ENCODE assay signal across 9 mouse cellular contexts in the genomic region with DNA sequence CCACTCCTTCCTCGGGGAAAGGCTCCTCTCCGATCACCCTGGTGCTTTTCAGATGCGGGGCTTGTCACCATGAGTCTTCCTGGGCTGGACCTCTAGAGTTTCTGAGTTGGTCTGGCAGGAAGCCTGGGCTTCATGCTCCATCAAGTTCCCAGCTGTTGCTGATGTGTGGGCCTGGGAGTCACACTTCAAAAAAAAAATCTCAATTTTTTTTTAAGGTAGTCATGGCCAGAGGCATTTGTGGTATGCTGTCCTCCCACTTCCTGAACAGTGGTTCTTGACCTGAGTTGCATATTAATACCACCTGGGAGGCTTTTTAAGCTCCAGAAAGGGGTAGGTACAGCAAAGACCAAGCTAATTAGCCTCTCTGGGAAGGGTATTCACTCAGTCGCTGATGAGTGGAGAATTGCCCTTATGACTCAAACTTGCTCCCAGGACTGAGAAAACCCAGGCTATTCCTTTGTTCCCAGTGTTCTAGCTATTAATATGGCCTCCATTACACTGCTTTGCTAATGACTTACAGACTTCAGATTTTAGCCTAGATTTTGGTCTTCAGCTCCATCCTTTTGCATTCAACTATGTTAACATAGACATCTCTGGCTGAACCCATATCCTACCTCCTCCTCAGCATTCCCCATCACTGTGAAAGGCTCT. TPM values are rescaled to one million over a fixed set of nuclear protein-coding genes. Genes with fewer than 3 reads are reported as not detected.
DNase-seq lines count a peak whose midpoint lies in the region; ATAC-seq lines count a peak whose summit lies in the region.
"Had no signal": no experiment of that assay in that cellular context is flagged by ENCODE, and none has a peak within 500 bp of the region (broad histone marks: within the 10 kb centered on the region; RNA-seq: fewer than 3 reads in every experiment).

No protein-coding gene starts in this region.

- ATAC-seq in embryonic facial prominence, embryonic 15.5 days (ENCODE audit: insufficient number of reproducible peaks, low FRiP score, low TSS enrichment, low read depth), result no peak
- ATAC-seq in lung, embryonic 15.5 days (ENCODE audit: borderline replicate concordance, extremely low read depth, low FRiP score, low TSS enrichment), result no peak
- ATAC-seq in intestine, embryonic 16.5 days, result no peak

- H3K27me3 ChIP-seq in embryonic facial prominence, embryonic 15.5 days, result no peaks in the 10 kb centered on the region
- H3K27me3 ChIP-seq in lung, embryonic 15.5 days, result no peaks in the 10 kb centered on the region
- no peaks in the 10 kb centered on the region for H3K27me3 ChIP-seq in intestine, embryonic 16.5 days (replicated peaks; ENCODE audit: control insufficient read depth, insufficient read depth, low read length)
- H3K27me3 ChIP-seq: liver, embryonic 13.5 days had no signal

- no peaks in the 10 kb centered on the region for H3K36me3 ChIP-seq in embryonic facial prominence, embryonic 15.5 days
- H3K36me3 ChIP-seq in lung, embryonic 15.5 days, result no peaks in the 10 kb centered on the region
- no peaks in the 10 kb centered on the region for H3K36me3 ChIP-seq in intestine, embryonic 16.5 days (ENCODE audit: control insufficient read depth, insufficient read depth, low read length)
- H3K36me3 ChIP-seq: liver, embryonic 13.5 days had no signal

- peak overlapping the region; percentile 63; the same call in 1 of the 2 replicates for H3K27ac ChIP-seq in embryonic facial prominence, embryonic 15.5 days (replicated peaks)
- peak overlapping the region; percentile 29; the same call in 1 of the 2 replicates for H3K27ac ChIP-seq in lung, embryonic 15.5 days
- no peak overlapping the region for H3K27ac ChIP-seq in intestine, embryonic 16.5 days (ENCODE audit: low read length)
- H3K27ac ChIP-seq: liver, embryonic 13.5 days had no signal

- no peaks in the 10 kb centered on the region for H3K9me3 ChIP-seq in embryonic facial prominence, embryonic 15.5 days (replicated peaks)
- H3K9me3 ChIP-seq in lung, embryonic 15.5 days, result no peaks in the 10 kb centered on the region
- H3K9me3 ChIP-seq in intestine, embryonic 16.5 days (ENCODE audit: control insufficient read depth, low read length), result no peaks in the 10 kb centered on the region
- H3K9me3 ChIP-seq: liver, embryonic 13.5 days had no signal

- peaks cover 8% of the 10 kb centered on the region; the same call in 1 of the 2 replicates for H3K4me1 ChIP-seq in embryonic facial prominence, embryonic 15.5 days
- H3K4me1 ChIP-seq in lung, embryonic 15.5 days, result peaks cover 15% of the 10 kb centered on the region
- H3K4me1 ChIP-seq in intestine, embryonic 16.5 days (ENCODE audit: control insufficient read depth, insufficient read depth, low read length), result no peaks in the 10 kb centered on the region
- H3K4me1 ChIP-seq: liver, embryonic 13.5 days had no signal

- 19% methylated on average over 4 of the region's 4 CpGs for WGBS in embryonic facial prominence, embryonic 15.5 days
- 36% methylated on average over 4 of the region's 4 CpGs for WGBS in lung, embryonic 15.5 days
- 56% methylated on average over 4 of the region's 4 CpGs for whole genome bisulfite sequencing in intestine, embryonic 16.5 days

- no peak overlapping the region for H3K4me3 ChIP-seq in embryonic facial prominence, embryonic 15.5 days (replicated peaks)
- no peak overlapping the region for H3K4me3 ChIP-seq in lung, embryonic 15.5 days
- no peak overlapping the region for H3K4me3 ChIP-seq in intestine, embryonic 16.5 days (ENCODE audit: low read length)
- H3K4me3 ChIP-seq: liver, embryonic 13.5 days had no signal

- no peak overlapping the region for H3K4me2 ChIP-seq in embryonic facial prominence, embryonic 15.5 days (replicated peaks)
- H3K4me2 ChIP-seq in lung, embryonic 15.5 days, result no peak overlapping the region
- no peak overlapping the region for H3K4me2 ChIP-seq in intestine, embryonic 16.5 days (ENCODE audit: low read depth, low read length)
- H3K4me2 ChIP-seq: liver, embryonic 13.5 days had no signal

- no peak overlapping the region for H3K9ac ChIP-seq in embryonic facial prominence, embryonic 15.5 days
- H3K9ac ChIP-seq in lung, embryonic 15.5 days, result no peak overlapping the region
- no peak overlapping the region for H3K9ac ChIP-seq in intestine, embryonic 16.5 days (ENCODE audit: low read depth, low read length)
- H3K9ac ChIP-seq: liver, embryonic 13.5 days had no signal

- peak; percentile 31 for DNase-seq in gastrocnemius, postnatal 10 days
- DNase-seq in gastrocnemius, postnatal 25 days, result no peak
- DNase-seq in kidney, adult 9 months, result peak; percentile 21
- no peak for DNase-seq in urinary bladder, postnatal 10 days (ENCODE audit: low spot score)
- DNase-seq in urinary bladder, adult 18-20 months (ENCODE audit: low spot score in 2 of 2), result no peak
- DNase-seq: liver, embryonic 13.5 days had no signal

RNA-seq across cellular contexts. Expression of gene St8sia2, which starts 52.1 kb away (rescaled TPM):
- total RNA-seq in gastrocnemius, postnatal 10 days (2021), result 1 to 10 TPM; 6.1 to 6.5 TPM
- total RNA-seq in gastrocnemius, postnatal 25 days (2021), result under 1 TPM; 0.36 to 0.51 TPM
- polyA plus RNA-seq in embryonic facial prominence, embryonic 15.5 days (2015; fragmentation: Nextera tagmentation; extraction: Ambion mirVana), result 15.7 and 16.5 TPM in 2 replicates
- polyA plus RNA-seq in lung, embryonic 15.5 days (2015; fragmentation: Nextera tagmentation; extraction: Ambion mirVana), result 8.6 and 9.5 TPM in 2 replicates
- 2.9 and 3.2 TPM in 2 replicates for polyA plus RNA-seq in intestine, embryonic 16.5 days (2015; fragmentation: Nextera tagmentation; extraction: Ambion mirVana)

Comparison
In these comparisons a context has a peak if more than half of its experiments do, and no peak if none do; other contexts are left out.
1. DNase-seq: peak in gastrocnemius, postnatal 10 days (single experiment) and kidney, adult 9 months (single experiment); none in gastrocnemius, postnatal 25 days (single experiment), urinary bladder, postnatal 10 days (single experiment) and urinary bladder, adult 18-20 months (0 of 2).